Mouse (Mus musculus): ENCODE results near the gene Gstp2.
"Not testable (repeated sequence)": the region's sequence is repeated elsewhere in the genome, so short reads cannot be mapped to it uniquely, and the experiment has no call there.

Gene Gstp2

GRCm38 (mm10) chr19:4049069-4049468 lies 3.2 kb upstream of the Gstp2 start:
- DNase-seq (ENCODE audit: low spot score): not testable (repeated sequence)

GRCm38 (mm10) chr19:4047859-4048258 lies 2.0 kb upstream of the Gstp2 start:
- no peak for DNase-seq (ENCODE audit: low spot score)

GRCm38 (mm10) chr19:4046866-4047254 lies 1.0 kb upstream of the Gstp2 start:
- no peak for DNase-seq (ENCODE audit: low spot score)

- not testable (repeated sequence) for DNase-seq (ENCODE audit: low spot score)
Measured at GRCm38 (mm10) chr19:4044109-4044508, 1.7 kb downstream of the Gstp2 start.

GRCm38 (mm10) chr19:4042124-4042523 lies 3.7 kb downstream of the Gstp2 start:
- DNase-seq (ENCODE audit: low spot score): no peak

DNA sequence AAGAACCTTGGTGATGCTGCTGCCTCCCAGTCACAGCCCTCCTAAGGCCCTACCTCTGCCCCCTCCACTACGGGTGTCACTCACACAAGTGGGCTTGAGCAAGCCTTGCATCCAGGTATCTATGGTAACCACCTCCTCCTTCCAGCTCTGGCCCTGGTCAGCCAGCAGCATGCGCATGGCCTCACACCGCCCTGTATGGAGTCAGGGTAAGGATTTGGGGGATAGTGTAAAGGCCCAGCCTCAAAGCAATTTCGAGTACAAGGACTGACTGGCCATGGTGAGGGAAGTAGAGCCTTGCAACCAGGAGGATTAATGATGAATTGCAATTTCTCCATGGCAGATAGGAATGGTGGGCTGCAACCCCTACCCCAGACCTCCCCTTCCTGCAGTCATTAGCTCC lies 4.3 kb downstream of the Gstp2 start:
- not testable (repeated sequence) for DNase-seq (ENCODE audit: low spot score)

DNA sequence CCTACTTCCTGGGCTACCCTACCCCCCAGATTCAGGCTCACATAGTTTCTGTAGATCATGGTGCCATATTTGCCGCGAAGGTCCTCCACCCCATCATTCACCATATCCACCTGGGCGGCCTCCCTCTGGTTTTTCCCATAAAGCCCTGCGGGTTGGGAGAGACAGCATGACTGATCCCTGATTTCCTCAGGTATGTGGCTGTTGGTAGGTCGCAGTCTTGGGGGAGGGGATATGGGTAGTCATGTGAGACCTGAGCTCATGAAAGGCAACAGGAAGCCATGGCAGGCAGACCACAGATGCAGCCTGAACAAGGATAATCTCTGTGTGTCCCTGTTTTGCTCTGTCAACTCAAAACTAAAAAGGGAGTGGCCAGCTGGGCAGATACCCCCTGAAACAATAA lies 4.9 kb downstream of the Gstp2 start:
- not testable (repeated sequence) for DNase-seq (ENCODE audit: low spot score)

GRCm38 (mm10) chr19:4037788-4038232 lies 8.0 kb downstream of the Gstp2 start, which contains the start of gene Gstp1:
Gene Gstp1, minus strand, starts transcription at chr19:4037985.
- peak; percentile 87 for DNase-seq (ENCODE audit: low spot score)

- DNase-seq (ENCODE audit: low spot score): not testable (repeated sequence)
Measured at GRCm38 (mm10) chr19:4037154-4037787, 8.6 kb downstream of the Gstp2 start.

DNA sequence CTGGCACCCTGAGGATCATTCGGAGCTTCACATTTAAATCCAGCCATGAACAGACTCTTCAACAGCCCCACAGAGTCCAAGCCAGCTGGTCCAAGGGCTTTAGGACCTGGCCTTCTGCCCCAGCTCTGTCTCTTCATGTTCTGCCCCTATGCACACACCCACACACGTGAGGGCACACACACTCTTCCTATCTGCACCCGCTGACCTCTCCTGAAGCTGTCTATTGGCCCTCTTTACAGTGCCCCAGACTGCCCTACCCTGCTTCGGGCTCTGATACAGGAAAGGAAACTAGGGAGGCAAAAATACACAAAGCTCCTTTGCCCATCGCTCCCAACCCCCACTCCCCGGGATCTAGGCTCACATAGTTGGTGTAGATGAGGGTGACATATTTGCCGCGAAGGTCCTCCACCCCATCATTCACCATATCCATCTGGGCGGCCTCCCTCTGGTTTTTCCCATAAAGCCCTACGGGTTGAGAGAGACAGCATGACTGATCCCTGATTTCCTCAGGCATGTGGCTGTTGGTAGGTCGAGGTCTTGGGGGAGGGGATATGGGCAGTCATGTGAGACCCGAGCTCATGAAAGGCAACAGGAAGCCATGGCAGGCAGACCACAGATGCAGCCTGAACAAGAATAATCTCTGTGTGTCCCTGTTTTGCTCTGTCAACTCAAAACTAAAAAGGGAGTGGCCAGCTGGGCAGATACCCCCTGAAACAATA lies 9.3 kb downstream of the Gstp2 start:
- no peak for DNase-seq (ENCODE audit: low spot score)

DNA sequence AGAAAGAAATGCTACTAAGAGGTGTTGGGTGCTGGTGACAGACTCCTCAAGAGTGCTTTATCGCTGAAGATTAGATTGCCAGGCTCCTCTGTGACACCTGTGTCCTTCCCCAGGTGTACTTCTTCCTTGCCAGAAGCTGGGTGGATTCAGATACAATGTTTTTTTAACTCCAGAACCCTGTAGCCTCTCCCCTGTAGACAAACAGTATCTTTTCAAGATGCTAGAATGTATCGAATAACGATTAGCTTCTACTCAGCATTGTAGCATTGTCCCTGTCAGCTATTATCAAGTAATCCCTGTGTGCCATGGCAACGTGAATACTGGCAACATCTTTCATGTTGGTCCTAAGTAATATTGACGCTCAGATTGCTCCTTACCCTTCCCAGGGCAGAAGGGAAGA lies 12.1 kb downstream of the Gstp2 start:
- DNase-seq (ENCODE audit: low spot score): no peak

DNA sequence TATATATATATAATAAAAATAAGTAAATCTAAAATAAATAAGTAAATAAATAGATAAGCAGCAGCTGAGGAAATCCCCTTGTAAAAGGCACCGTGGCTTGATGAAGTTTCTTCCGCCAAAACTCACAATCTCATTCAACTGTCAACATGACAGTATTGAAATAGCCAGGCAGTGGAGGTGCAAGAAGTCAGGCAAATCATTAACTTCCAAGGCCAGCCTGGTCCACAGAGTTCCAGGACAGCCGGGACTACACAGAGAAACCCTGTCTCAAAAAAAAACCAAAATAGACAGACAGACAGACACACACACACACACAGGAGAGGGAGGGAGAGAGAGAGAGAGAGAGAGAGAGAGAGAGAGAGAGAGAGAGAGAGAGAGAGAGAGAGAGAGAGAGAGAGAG lies 12.5 kb downstream of the Gstp2 start:
- no peak for DNase-seq (ENCODE audit: low spot score)

GRCm38 (mm10) chr19:4032668-4033067 lies 13.2 kb downstream of the Gstp2 start:
- DNase-seq (ENCODE audit: low spot score): no peak

- DNase-seq (ENCODE audit: low spot score): no peak
Measured at GRCm38 (mm10) chr19:4027576-4027975, 18.2 kb downstream of the Gstp2 start.

DNA sequence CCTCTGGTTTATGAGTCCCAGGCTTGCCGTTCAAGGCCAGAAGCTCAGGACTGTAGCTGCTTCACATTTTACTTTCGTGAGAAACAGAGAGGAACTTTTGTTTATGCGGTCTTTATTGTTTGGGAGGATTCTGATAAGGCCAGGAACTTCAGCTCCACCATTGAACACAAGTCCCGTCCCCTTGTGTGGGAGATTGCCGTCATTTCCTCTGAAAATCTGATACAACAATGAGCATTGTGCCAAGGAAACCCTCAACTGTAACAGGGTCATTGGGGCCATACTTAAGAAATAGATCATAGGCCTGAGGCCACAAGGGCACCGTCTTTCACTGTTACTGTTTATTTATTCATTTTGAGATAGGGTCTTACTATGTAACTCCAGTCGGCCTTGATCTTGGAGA lies 22.6 kb downstream of the Gstp2 start:
- no peak for DNase-seq (ENCODE audit: low spot score)

- DNase-seq (ENCODE audit: low spot score): peak; percentile 72
Measured at GRCm38 (mm10) chr19:4018743-4019583, 26.9 kb downstream of the Gstp2 start.

GRCm38 (mm10) chr19:4017921-4018587 lies 27.8 kb downstream of the Gstp2 start:
- no peak for DNase-seq (ENCODE audit: low spot score)

DNA sequence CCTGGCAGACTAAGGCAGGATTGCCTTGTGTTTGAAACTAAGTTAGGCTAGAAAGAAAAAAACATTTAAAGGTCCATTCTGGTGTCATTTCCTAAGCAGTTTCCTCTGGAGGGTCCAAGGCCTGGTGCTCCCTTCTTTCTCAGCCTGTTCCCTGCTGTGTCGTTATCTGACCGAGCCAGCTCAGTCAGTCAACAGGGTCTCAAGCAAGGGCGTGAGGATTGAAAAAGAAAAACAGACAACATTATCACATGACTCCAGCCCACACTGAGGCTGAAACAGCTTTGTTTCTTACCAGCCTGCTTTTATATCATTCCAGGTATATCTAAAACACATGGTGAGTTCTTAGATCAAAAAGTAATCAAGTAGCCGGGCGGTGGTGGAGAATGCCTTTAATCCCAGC lies 30.2 kb downstream of the Gstp2 start:
- DNase-seq (ENCODE audit: low spot score): no peak

DNA sequence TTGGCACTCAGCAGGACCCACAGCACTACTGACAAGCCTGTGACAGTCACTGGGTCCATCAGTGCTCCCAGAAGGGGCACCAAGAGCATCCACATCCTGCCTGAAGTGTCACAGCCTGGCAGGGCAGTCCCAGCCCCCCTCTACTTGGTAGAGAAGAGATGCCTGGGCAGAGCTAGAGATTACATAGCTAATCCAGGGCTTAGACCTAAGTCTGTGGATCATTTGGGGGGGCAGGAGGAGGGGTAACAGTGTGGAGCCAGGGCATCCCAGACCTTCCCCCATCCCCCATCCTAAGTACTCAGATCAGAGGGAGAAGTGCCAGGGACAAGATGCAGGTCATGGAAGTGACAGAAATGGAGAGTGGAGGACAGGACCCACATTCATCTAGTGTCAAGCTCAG lies 31.0 kb downstream of the Gstp2 start:
- no peak for DNase-seq (ENCODE audit: low spot score)

- no peak for DNase-seq (ENCODE audit: low spot score)
Measured at GRCm38 (mm10) chr19:4013066-4013465, 32.8 kb downstream of the Gstp2 start.

- DNase-seq (ENCODE audit: low spot score): peak; percentile 98
Measured at GRCm38 (mm10) chr19:4012432-4013022, 33.3 kb downstream of the Gstp2 start, which contains the start of gene Ndufv1. Gene Ndufv1, minus strand, starts transcription at chr19:4012806.

DNA sequence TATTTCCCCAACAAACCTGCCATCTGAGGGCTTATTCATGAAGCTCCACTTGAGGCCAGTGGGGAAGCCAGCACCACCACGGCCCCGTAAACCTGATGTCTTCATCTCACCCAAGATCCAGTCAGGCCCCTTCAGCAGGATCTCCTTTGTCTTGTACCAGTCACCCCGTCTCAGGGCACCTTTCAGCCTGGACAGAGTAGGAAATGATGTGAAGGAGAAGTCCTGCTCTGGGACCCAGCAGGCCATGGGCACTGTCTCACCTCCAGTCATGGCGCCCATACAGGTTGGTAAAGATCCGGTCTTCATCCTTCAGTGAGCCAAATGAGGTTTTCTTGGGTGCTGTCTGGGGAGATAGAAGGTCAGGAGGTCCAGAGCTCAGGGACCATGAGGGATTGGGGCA lies 34.7 kb downstream of the Gstp2 start:
- DNase-seq (ENCODE audit: low spot score): no peak
